Mouse (Mus musculus): ENCODE results near the gene Sinhcaf.
"Not testable (repeated sequence)": the region's sequence is repeated elsewhere in the genome, so short reads cannot be mapped to it uniquely, and the experiment has no call there.

Gene Sinhcaf

DNA sequence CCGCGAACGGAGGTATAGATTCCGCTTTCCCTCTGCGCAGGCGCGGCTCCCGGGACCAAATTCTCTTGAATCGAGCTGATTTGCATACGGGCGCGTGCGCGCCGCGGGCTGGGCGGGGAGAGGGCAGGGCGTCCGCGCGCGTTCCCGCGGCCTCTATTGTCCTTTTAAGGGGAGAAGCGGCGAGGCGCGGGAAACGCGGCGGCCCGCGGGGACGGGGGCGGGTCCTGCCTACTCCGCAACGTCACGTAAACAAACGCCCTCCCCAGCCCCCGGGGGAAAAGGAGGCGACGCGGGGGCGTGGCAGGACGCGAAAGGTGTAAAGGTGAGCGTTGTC lies at the start of gene Sinhcaf:
Gene Sinhcaf (minus strand): TSS at position 59 of the 334 bp plus-strand sequence.
- peak; percentile 99 for DNase-seq

- DNase-seq, result no peak
Observed at GRCm38 (mm10) chr6:148994327-148994999, 48.2 kb upstream of the Sinhcaf start.

GRCm38 (mm10) chr6:148993117-148994077 lies 47.1 kb upstream of the Sinhcaf start:
- no peak for DNase-seq

DNA sequence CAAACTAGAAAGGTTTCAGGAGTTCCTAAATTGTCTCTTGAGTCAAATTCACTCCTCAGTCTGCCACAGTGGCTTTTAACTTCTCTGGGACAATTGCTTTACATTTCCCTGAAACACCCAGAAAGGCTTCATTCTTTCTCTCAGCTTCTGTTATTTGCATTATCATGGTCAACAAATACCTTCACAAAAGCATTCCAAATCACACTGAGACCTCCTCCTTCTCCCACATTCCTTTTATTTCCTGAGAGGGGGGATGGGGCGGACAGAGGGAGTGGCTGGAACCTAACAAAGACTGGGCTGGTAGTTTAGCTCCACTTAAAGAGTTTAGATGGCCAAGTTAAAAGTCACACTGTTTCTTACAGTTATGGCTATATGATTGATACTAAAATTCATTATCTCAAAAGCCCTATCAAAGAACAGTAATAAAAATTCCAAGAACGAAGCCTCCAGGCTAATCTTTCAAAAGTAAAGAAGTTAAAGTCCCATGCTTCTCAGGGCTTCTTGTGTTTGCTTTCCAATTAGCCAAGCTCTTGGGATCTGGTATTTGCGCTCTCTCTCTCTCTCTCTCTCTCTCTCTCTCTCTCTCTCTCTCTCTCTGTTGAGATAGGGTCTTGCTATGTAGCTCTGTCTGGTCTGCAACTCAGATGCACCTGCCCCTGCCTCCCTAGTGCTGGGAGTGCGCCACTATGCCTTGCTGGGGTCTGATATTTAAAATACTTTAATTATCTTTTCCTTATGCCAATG lies 46.3 kb upstream of the Sinhcaf start:
- no peak for DNase-seq

DNA sequence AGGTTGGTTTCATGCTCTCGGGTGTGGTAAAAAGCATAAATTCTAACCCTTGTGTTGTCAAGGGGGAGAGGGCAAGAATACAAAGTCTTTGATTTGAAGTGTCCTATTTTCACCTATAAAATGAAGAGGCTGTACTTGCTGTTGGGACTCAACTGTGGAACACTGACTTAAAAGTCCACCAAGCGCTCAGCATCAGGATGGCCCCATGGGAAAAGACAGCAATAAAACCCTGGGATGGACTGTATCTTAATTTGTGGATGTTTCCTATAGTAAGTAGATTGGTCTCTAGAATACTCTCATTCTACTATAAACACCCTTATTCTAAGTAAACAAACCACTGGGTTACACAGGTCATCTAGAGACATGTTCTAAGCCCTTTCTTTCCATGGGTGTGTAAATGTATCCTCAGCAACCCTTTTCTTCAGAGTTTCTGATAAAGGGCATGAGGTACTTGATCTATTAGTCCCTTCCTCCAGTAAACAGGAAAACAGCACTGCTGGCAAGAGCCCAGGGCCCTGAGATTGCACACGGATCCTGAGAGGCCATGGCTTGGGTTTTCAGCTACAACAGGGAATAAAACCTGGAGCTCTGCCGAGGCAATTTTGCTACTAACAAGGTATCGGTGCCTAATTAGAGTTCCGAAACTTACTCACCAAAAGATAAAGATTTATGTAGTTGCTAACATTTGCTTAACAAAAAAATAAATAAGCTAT lies 45.5 kb upstream of the Sinhcaf start:
- no peak for DNase-seq

DNA sequence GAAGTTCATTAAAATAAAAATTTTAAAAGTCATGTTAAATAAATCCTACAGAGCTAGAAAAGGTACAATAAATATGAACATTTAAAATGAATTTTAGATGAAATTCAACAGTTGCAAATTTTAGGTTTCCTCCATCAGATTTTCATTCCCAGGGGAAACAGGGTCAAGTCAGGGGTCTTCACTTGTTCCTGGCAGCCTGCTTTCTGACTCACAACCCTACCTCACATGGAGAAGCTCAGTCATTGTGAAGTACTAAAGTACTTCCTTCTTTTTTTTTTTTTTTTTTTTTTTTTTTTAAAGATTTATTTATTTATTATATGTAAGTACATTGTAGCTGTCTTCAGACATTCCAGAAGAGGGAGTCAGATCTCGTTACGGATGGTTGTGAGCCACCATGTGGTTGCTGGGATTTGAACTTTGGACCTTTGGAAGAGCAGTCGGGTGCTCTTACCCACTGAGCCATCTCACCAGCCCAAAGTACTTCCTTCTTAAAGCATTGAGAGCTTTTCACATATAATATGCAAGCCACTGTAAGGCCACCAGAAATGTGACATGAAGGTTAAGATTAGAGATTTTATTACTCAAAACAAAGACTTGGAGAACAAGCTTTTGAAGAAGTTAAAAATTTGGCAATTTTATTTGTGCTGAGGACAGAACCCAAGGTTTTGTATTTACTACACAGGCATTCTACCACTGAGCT lies 43.7 kb upstream of the Sinhcaf start:
- DNase-seq, result not testable (repeated sequence)

DNA sequence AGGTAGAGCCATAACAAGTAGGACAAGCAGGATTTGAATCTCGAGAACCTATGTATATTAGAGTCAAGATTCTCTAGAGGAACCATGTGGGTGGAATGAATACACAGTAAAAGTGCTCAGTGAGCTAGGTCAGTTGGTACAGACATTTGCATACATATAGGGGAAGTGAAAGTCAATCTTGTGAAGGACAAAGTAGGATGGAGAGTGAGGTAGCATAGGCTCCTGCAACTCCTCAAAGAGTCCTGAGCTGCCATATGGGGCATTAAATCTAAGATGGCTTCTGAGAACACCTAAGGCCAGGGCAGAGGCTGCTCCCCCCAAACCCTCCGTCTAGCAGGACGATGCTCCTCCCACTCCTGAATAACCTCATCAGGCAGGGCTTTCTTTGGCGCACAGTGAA lies 39.7 kb upstream of the Sinhcaf start:
- DNase-seq, result no peak

GRCm38 (mm10) chr6:148980495-148980894 lies 34.2 kb upstream of the Sinhcaf start:
- no peak for DNase-seq

GRCm38 (mm10) chr6:148975096-148975495 lies 28.8 kb upstream of the Sinhcaf start:
- DNase-seq, result no peak

GRCm38 (mm10) chr6:148972891-148973290 lies 26.6 kb upstream of the Sinhcaf start:
- no peak for DNase-seq

DNA sequence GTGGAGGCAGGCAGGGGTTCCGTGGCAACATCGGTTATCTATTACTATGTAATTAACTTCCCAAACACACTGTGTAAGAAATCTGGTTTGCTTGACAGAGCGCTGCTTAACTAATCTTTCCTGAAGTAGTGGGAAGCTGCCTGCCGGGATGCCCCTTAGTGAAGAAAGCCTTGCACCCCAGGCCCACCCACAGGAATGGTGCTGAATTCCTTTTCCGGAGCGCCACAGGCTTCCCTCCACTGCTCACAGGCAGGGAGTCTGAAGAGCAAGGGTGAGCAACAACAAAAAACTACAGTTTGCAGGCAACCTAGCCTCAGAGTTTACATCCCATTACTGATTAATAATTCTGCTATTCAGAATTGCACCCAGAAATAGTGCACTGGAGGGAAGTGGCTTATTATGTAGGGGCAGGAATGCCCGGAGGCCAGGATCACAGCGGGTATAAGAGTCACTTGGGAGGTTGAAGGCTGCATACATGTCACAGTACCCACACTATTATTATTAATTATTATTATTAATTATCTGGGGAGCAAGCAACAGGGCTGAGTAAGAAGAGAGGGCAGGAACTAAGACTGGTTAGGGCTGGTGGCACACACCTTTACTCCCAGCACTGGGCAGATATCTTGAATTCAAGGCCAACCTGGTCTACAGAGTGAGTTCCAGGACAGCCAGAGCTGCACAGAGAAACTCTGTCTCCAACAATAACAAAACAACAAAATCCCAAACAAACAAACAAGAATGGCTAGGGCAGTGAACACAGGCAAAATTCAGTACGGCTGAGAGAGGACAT lies 26.0 kb upstream of the Sinhcaf start:
- no peak for DNase-seq

DNA sequence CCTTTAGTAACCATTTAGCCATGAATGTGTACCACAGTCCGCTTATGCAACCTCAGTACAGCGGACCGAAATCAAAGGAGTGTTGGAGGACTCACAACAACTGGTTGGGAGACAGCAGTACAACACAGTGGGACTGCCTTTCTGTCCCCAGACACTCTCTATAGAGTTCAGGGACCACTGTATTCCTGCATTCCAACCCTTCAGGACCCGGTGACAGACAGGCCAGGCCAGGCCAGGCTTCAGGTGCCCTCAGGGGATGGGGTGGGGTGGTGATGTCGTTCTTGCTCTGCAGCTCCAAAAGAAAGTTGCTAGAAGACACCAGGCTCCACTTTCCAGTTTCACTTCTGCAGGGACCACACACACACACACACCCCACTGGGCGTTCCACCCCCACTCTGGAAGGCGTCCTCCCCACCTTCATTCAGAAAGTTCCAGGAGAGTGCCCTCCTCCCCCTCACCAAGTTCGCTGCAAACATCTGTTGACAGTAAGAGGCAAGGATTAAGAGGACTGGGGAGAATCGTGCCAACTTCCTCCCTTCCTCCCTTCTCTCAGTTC lies 25.2 kb upstream of the Sinhcaf start:
- no peak for DNase-seq

GRCm38 (mm10) chr6:148961285-148961684 lies 15.0 kb upstream of the Sinhcaf start:
- no peak for DNase-seq

GRCm38 (mm10) chr6:148959540-148960238 lies 13.4 kb upstream of the Sinhcaf start:
- no peak for DNase-seq

- no peak for DNase-seq
Observed at GRCm38 (mm10) chr6:148958712-148959111, 12.4 kb upstream of the Sinhcaf start.

GRCm38 (mm10) chr6:148957046-148957445 lies 10.8 kb upstream of the Sinhcaf start:
- no peak for DNase-seq

DNA sequence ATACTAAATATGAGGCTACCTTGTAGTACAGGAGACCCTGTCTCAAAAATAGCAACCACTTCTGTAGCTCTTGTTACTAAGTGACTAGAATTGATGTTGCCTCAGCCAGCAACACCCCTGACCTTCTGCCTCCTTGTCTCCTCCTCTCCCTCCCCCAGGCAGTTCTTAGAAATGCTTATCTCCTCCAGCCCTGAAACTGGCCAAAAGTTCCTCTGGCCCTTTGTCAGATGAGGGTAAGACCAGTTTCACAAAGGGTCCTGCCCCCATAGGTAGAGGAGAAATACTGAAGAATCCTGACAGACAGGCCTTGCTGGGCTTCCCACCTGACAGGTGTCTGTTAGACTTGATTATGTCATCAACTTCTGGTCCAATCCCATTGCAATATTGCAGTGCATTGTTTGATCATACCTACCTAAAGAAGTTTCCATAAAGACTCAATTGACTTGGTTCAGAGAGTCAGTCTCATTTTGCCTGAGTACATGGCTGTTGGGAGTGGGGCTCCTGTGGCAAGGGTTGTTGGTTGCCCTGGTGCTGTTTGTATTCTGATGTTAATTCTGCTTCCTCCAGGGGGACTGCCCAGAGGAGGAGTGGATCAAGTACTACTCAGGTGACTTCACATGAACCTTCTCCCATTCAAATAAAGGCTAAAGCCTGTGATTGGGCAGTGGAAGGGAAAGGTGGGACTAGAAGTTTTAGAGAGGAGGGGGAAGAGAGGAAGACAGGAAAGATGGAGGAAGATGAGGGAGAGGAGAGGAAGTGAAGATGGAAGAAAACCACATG lies 9.6 kb upstream of the Sinhcaf start:
- no peak for DNase-seq

DNA sequence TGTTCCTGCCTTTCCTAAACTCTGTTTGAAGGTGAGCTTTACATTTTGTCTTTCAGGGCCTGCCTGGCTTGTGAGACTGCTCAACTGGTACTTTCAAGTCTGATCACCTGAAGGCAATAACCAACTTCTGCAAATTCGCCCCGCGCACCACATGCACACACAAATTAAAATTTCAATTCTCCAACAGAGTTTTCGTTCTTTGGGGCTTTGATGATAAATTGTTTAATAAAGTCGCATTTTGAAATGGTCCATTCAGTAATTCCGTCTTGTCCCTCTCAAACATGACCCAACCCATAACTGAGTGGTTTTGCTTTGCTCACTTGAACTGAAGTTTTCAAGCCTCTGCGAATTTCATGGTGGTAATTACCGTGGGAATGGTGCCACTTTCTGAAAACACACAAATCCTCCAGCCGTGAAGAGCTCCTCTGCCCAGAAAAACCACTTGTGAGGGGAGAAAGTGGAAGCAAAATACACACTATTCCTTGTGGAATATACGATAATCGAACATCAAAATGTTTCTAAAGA lies 676 bp upstream of the Sinhcaf start:
- no peak for DNase-seq

All from thymus, adult 18-20 months (tissue).